8 mouse cellular contexts compared by ENCODE assay signal in the genomic region with DNA sequence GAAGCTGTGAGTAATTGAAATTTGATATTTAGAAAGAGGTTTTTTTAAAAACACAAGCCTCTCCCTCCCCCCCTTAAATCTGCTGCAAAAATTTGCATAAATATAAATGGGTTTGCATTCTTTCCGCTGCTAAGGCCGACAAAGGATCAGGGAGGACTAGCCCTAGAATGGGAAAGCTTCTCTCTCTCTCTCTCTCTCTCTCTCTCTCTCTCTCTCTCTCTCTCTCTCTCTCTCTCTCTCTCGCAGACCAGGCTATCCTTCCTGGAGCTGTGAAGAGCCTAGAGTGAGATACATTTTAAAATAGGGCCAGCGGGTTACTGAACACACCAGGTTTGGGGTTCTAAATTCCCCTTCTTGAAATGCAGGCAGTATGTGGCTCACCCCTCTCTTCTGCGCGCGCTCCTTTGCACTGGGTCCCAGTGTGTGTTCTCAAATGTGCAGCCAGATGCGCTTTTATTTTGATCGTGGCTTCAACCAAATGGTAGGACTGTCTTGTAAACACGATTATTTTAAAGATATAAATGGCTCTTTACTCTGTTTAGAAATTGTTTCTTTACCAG.
DNase-seq lines count a peak whose midpoint lies in the region; ATAC-seq and TF ChIP-seq lines count a peak whose summit lies in the region.

No protein-coding gene starts in this region.

- H3K27me3 ChIP-seq in liver, embryonic 14.5 days (ENCODE audit: control insufficient read depth, insufficient read depth, low read length) = no peaks in the 10 kb centered on the region
- H3K27me3 ChIP-seq in neural tube, embryonic 13.5 days = no peaks in the 10 kb centered on the region

- 0% methylated on average over 10 of the region's 10 CpGs for WGBS in liver, embryonic 14.5 days (ENCODE audit: insufficient replicate concordance)
- WGBS in neural tube, embryonic 13.5 days = under 1% methylated on average over 10 of the region's 10 CpGs

- H3K4me2 ChIP-seq in liver, embryonic 14.5 days (ENCODE audit: low read depth) = peak overlapping the region; percentile 92
- peak overlapping the region; percentile 67 for H3K4me2 ChIP-seq in neural tube, embryonic 13.5 days

- no peaks in the 10 kb centered on the region for H3K9me3 ChIP-seq in liver, embryonic 14.5 days (ENCODE audit: control insufficient read depth, low read length)
- H3K9me3 ChIP-seq in neural tube, embryonic 13.5 days = no peaks in the 10 kb centered on the region

- peak overlapping the region; percentile 87 for H3K27ac ChIP-seq in liver, embryonic 14.5 days
- H3K27ac ChIP-seq in neural tube, embryonic 13.5 days (replicated peaks) = peak overlapping the region; percentile 95

- peaks cover 29 to 31% of the 10 kb centered on the region in 2 experiments for H3K4me1 ChIP-seq in liver, embryonic 14.5 days (replicated peaks; ENCODE audit: control insufficient read depth in 2 of 2, insufficient read depth in 2 of 2, low read length in 1 of 2)
- H3K4me1 ChIP-seq in neural tube, embryonic 13.5 days (replicated peaks) = peaks cover 50% of the 10 kb centered on the region

- H3K4me3 ChIP-seq in liver, embryonic 14.5 days (ENCODE audit: insufficient read depth in 1 of 2, low read depth in 2 of 2, low read length in 2 of 2) = peak overlapping the region; percentile 89 to 90
- H3K4me3 ChIP-seq in neural tube, embryonic 13.5 days = peak overlapping the region; percentile 63

- TF ChIP-seq EP300 in liver, embryonic 14.5 days (IDR thresholded peaks at IDR 0.05; ENCODE audit: low read depth) = no peak

- peak overlapping the region; percentile 96 for H3K9ac ChIP-seq in liver, embryonic 14.5 days (replicated peaks)
- H3K9ac ChIP-seq in neural tube, embryonic 13.5 days = peak overlapping the region; percentile 87

- ATAC-seq in liver, embryonic 14.5 days (ENCODE audit: insufficient read depth) = peak; percentile 60
- peak; percentile 60 for ATAC-seq in neural tube, embryonic 13.5 days (ENCODE audit: low read depth)

- no peaks in the 10 kb centered on the region for H3K36me3 ChIP-seq in liver, embryonic 14.5 days (replicated peaks; ENCODE audit: control insufficient read depth, insufficient read depth, low read depth)
- no peaks in the 10 kb centered on the region for H3K36me3 ChIP-seq in neural tube, embryonic 13.5 days

- no peak for TF ChIP-seq CTCF in liver, embryonic 14.5 days (IDR thresholded peaks at IDR 0.05; ENCODE audit: low read depth)

- DNase-seq in right cerebral cortex, adult 18-20 months = peak; percentile 31
- no peak for DNase-seq in right cerebral cortex, postnatal 36 days (ENCODE audit: low spot score in 2 of 2)
- peak; percentile 59 to 64 for DNase-seq in cerebellum, postnatal 25 days
- DNase-seq in heart, adult 8-10 months (ENCODE audit: low spot score) = peak; percentile 48
- peak; percentile 45 for DNase-seq in kidney, adult 9 months
- DNase-seq in liver, embryonic 14.5 days (ENCODE audit: low read depth in 3 of 3, low spot score in 3 of 3) = peak; percentile 50 to 64 (median 54)
- peak; percentile 74 for DNase-seq in thymus, postnatal 25 days

Comparison
In these comparisons a context has a peak if more than half of its experiments do, and no peak if none do; other contexts are left out.
1. DNase-seq: peak in right cerebral cortex, adult 18-20 months (single experiment), cerebellum, postnatal 25 days (2 of 2), heart, adult 8-10 months (single experiment), kidney, adult 9 months (single experiment), liver, embryonic 14.5 days (3 of 3) and thymus, postnatal 25 days (single experiment); none in right cerebral cortex, postnatal 36 days (0 of 2).